Mouse (Mus musculus): Measurements from ENCODE around the gene Cyp4x1.
A peak's percentile ranks its signal among the peaks of the same experiment; 100 is the strongest.

Gene Cyp4x1

GRCm38 (mm10) chr4:115056371-115056920 lies 77.6 kb downstream of the Cyp4x1 start, which contains the start of gene Tal1:
Tal1 (plus strand) TSS chr4:115056426.
- DNase-seq, result peak; percentile 69

Measured in lung, postnatal 10 days (tissue).